Mouse (Mus musculus): ENCODE measurements around the gene Ccr10. TPM values are rescaled to one million over a fixed set of nuclear protein-coding genes. Genes with fewer than 3 reads are reported as not detected.

Gene Ccr10
- total RNA-seq, 2 experiments from 2014 or later = not detected

GRCm38 (mm10) chr11:101189495-101190180, 14.4 kb upstream of the Ccr10 start:
- peak in 1 of 2 experiments; percentile 74 for DNase-seq
- intact Hi-C loops (cut with DNase I) = no loop called here

- intact Hi-C loops (cut with DNase I) = no loop called here
- DNase-seq = no peak
Observed at GRCm38 (mm10) chr11:101188166-101188805, 13.0 kb upstream of the Ccr10 start.

DNA sequence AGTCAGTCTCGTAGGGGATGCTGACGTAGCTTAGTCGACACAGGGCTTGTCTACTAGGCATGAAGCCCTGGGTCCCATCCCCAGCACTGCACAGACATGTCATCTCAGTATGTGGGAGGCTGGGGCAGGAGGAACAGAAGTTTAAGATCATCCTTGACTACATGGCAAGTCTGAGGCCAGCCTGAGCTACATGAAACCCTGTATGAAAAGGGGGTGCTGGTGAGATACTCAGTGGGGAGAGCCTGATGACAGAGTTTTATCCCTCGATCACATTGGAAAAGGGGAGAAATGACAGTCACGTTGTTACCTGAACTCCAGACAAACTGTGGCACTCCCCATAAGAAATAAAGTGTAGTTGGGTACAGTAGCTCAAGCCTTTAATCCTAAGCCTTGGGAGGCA, 12.3 kb upstream of the Ccr10 start:
- DNase-seq = no peak
- intact Hi-C loops (cut with DNase I) = no loop called here

DNA sequence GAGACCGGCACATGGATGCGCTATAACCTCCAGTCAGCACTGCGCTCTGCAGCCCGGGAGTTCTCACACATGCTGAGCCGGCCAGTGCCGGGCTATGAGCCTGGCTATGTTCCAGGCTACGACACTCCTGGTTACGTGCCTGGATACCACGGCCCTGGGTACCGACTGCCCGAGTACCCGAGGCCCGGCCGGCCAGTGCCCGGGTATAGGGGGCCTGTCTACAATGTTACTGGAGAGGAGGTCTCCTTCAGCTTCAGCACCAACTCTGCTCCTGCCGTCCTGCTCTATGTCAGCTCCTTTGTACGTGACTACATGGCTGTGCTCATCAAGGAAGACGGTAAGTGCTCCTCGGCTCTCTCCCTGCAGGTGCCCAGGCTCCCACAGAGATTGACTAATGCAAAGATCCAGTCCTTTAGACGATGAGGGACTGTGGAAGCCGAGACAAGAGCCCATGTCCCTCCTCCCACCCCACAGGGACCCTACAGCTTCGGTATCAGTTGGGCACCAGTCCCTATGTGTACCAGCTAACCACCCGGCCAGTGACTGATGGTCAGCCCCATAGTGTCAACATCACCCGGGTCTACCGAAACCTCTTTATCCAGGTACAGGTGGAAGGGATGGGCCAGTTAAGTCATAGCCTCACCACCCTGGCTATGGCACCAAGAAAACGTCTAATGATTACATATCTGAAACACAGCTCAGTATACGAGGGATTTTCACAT, 11.4 kb upstream of the Ccr10 start:
- intact Hi-C loops (cut with DNase I) = no loop called here
- no peak for DNase-seq

GRCm38 (mm10) chr11:101185441-101185840, 10.2 kb upstream of the Ccr10 start:
- intact Hi-C loops (cut with DNase I) = no loop called here
- no peak for DNase-seq

DNA sequence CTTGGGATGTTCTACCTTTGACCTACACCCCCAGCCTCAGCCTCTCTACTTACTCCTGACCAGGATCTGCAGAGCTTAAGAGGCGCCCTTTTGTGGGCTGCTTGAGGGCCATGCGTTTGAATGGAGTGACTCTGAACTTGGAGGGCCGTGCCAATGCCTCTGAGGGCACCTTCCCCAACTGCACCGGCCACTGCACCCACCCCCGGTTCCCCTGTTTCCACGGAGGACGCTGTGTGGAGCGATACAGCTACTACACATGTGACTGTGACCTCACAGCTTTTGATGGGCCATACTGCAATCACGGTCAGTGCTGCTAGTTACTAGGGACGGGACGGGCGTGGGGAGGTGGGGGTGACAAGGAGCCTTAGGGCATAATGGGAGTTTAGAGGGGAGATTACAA, 9.7 kb upstream of the Ccr10 start:
- intact Hi-C loops (cut with DNase I) = no loop called here
- no peak for DNase-seq

- no peak for DNase-seq
- intact Hi-C loops (cut with DNase I) = no loop called here
Observed at GRCm38 (mm10) chr11:101182771-101183517, 7.7 kb upstream of the Ccr10 start.

GRCm38 (mm10) chr11:101181961-101182360, 6.7 kb upstream of the Ccr10 start:
- intact Hi-C loops (cut with DNase I) = no loop called here

DNA sequence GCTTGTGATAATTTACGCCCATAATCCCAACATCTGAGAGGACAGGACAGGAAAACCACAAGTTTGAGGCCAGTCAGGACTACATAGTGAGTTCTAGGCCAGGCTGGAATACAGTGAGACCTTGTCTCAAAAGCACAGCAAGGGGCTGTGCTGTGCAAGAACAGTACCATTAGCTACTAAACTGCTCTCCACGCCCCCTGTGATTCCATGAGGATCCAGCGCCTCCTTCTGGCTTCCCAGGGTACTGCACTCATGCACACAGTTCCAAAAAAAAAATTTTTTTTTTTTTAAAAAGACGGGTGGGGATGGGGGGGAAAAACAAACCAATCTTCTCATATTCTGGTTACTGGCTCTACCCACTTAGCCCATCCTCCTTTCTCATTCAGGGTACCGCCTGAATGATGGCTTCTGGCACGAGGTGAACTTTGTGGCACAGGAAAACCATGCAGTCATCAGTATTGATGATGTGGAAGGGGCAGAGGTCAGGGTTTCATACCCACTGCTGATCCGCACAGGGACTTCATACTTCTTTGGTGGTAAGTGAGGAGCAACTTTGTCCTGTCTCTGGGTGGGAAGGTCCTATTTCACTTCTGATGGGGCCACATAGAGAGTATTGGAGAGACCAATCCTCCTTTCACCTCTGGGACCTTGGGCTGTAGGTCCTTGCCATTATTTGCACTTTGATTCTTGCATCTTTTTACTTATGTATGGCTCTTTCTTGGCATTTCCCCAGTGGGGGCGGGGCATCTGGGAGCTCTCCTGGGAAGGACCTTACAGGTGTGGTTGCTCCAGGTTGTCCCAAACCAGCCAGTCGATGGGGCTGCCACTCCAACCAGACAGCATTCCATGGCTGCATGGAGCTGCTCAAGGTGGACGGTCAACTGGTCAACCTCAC, 5.8 kb upstream of the Ccr10 start:
- intact Hi-C loops (cut with DNase I) = no loop called here
- peak; percentile 61 to 70 for DNase-seq

More at GRCm38 (mm10) chr11:101181961-101182360, 6.7 kb upstream of the Ccr10 start:
- no peak for DNase-seq

GRCm38 (mm10) chr11:101180261-101180660, 5.0 kb upstream of the Ccr10 start:
- intact Hi-C loops (cut with DNase I) = no loop called here
- DNase-seq = no peak

- DNase-seq = no peak
- intact Hi-C loops (cut with DNase I) = no loop called here
Observed at GRCm38 (mm10) chr11:101179306-101179705, 4.1 kb upstream of the Ccr10 start.

GRCm38 (mm10) chr11:101178061-101179058, 3.1 kb upstream of the Ccr10 start:
- intact Hi-C loops (cut with DNase I) = no loop called here

DNA sequence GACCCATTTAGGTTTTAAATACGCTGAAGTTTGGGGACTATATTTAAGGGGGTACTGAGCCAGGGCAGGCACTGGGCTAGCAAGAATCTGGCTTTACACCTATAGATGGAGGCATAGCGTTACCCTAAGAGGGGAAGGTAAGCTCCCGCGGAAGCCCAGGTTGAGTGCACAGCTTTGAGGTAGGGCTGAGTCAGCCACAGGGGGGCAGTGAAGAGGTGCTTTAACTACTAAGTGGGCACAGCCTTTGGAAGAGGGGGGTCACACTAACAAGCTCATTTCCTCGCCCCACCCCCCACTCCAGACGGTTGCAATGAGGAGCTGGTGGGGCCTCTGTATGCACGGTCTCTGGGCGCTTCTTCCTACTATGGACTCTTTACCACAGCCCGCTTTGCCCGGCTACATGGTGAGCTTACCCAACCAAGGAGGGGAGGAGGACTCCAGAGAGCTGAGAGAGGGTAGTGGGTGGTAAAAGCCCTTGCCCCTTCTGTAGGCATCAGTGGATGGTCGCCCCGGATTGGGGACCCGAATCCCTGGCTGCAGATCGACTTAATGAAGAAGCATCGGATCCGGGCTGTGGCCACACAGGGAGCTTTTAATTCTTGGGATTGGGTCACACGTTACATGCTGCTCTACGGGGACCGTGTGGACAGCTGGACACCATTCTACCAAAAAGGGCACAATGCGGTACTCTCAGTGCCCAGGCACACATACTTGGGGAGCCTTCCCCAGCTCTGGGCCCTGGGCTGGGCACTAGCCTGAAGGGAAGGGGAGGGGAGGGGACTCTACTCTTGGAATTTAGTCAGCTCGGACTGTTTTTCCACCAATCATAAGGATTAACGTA, 1.9 kb upstream of the Ccr10 start:
- intact Hi-C loops (cut with DNase I) = loop anchor here (2.0 kb wide), 1 partner anchor 194 kb away; no protein-coding TSS in a partner anchor
- DNase-seq = no peak

More at GRCm38 (mm10) chr11:101178061-101179058, 3.1 kb upstream of the Ccr10 start:
- no peak for DNase-seq

- intact Hi-C loops (cut with DNase I) = loop anchor here (2.0 kb wide), 1 partner anchor 193 kb away; no protein-coding TSS in a partner anchor
Observed at GRCm38 (mm10) chr11:101176117-101176691, 961 bp upstream of the Ccr10 start.

GRCm38 (mm10) chr11:101175636-101176116, 433 bp upstream of the Ccr10 start:
- intact Hi-C loops (cut with DNase I) = loop anchor here (1.0 to 2.0 kb wide), 2 partner anchors 80 to 193 kb away; partner anchors contain the start of gene Psmc3ip
- no peak for DNase-seq

More at GRCm38 (mm10) chr11:101176117-101176691, 961 bp upstream of the Ccr10 start:
- DNase-seq = no peak

- DNase-seq = no peak
- intact Hi-C loops (cut with DNase I) = loop anchor here (5.0 kb wide), 1 partner anchor 57 kb away; the partner anchor contains the start of genes Retreg3 and Tubg1
Observed at GRCm38 (mm10) chr11:101174389-101174745, 876 bp downstream of the Ccr10 start.

Measured in gastrocnemius, postnatal 36 days (tissue).